Mouse (Mus musculus) cortical plate, adult 2 months (tissue): ENCODE data around the gene Ralgapa2.

Experiments used
- CTCF ChIP-seq: fragments of 200-500 bp; IDR thresholded peaks from 2 replicates; pipeline ENCODE4 v1.5.1; 2011; ENCODE audit warnings: mild to moderate bottlenecking, control low read depth, low read length; ENCODE audit not compliant: insufficient read depth; ENCODE audit errors: extremely low read depth
- POLR2A ChIP-seq: fragments of 200-500 bp; IDR thresholded peaks from 2 replicates; pipeline ENCODE4 v1.6.1; 2011; ENCODE audit warnings: mild to moderate bottlenecking, low read length, control low read depth; ENCODE audit not compliant: insufficient read depth; ENCODE audit errors: extremely low read depth

DNA sequence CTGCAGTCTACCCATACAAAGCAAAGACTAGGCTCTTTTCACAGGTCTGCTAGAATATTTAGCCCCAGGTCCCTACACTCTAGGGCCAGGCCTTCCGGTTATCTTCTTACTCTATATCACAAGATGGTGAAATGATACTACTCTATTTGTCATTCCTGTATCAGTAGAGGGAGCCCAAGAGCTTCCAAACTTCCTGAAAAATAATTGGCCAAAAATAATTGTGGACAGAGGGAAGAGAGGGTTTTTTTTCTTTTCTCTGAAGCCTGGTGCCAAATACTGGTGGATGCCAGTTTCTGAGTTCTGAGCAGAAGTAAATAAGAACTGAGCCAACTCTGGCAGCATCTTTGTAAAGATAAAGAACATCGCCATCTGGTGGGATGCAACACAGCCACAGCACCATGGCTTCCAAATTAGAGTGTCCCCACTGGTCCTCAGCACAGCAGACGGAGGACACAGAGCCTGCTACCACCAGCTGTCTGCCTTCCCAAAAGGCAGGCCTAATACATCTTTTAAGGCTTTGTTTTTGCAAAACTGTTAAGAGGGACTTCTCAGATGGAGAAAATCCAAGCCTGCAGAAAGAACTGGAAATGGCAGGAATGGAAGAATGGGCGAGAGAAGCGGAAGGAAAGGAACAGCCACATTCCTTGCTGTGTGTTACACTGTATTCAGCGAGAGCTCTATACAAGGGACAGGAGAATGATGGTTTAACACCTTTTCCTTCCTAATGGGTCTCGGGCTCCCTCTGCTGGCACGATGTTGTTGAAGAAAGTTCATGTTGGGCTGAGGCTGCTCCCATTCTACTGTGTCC is 97.5 kb downstream of the Ralgapa2 start:
- TF ChIP-seq POLR2A = no peak
- peak; percentile 78 for TF ChIP-seq CTCF
